13 mouse cellular contexts compared by ENCODE assay signal in the genomic region with DNA sequence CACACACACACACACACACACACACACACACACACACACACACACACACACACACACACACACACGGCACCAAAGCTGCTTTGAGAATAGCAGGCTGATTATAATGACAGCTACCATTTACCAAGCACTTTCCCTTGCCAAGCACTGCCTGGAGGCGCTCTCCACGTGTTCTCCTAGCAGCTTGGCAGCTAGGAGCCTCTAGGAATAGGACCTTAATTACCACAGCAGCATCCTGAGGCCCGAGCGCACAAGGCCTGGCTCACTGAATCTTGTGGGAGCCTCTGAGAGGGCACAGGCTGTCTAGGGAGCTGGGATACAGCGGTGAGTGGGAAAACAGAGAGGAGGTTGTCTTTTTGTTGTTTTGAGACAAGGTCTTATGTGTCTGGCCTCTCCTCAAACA. TPM values are rescaled to one million over a fixed set of nuclear protein-coding genes. Genes with fewer than 3 reads are reported as not detected.
DNase-seq lines count a peak whose midpoint lies in the region; ATAC-seq lines count a peak whose summit lies in the region.
"Had no signal": no experiment of that assay in that cellular context is flagged by ENCODE, and none has a peak within 500 bp of the region (broad histone marks: within the 10 kb centered on the region; RNA-seq: fewer than 3 reads in every experiment).

No protein-coding gene starts in this region.

- ATAC-seq in cerebellum, adult (ENCODE audit: insufficient number of reproducible peaks, low FRiP score, low TSS enrichment), result no peak
- ATAC-seq: intestine, embryonic 15.5 days had no signal

- peak; percentile 66 to 67 for DNase-seq in frontal cortex, adult 2 months (ENCODE audit: extremely low spot score in 1 of 2, low spot score in 1 of 2)
- DNase-seq in frontal cortex, postnatal 25 days (ENCODE audit: low spot score in 2 of 2), result no peak
- DNase-seq in retina, postnatal 1 day, result peak; percentile 59
- no peak for DNase-seq in retina, embryonic 14.5 days (ENCODE audit: low spot score)
- peak; percentile 46 to 54 for DNase-seq in layer of hippocampus, postnatal 10 days (ENCODE audit: low spot score in 2 of 2)
- DNase-seq in MN1 (ENCODE audit: low spot score), result no peak
- no peak for DNase-seq in gastrocnemius, adult 8-10 months (ENCODE audit: low spot score in 2 of 2)

RNA-seq across cellular contexts. Expression of gene AC161166.1, which starts 5.4 kb away (rescaled TPM):
- polyA plus RNA-seq in frontal cortex, adult 2 months (2012; rRNA removed), result not detected in 2 replicates
- total RNA-seq in layer of hippocampus, postnatal 10 days (2021), result not detected
- not detected for total RNA-seq in gastrocnemius, adult 8-10 months (2022)
- total RNA-seq: layer of hippocampus, postnatal 14 days; megakaryocyte, adult 5-6 weeks had no signal
- polyA plus RNA-seq: liver, embryonic 14.5 days had no signal

RNA-seq across cellular contexts. Expression of gene Zfp428, which starts 10.8 kb away (rescaled TPM):
- 82.8 and 84.1 TPM in 2 replicates for polyA plus RNA-seq in frontal cortex, adult 2 months (2012; rRNA removed)
- total RNA-seq in layer of hippocampus, postnatal 10 days (2021), result 10 to 100 TPM; 61.3 to 64.6 TPM
- 1 to 10 TPM; 2.5 to 5.2 (median 4.0) TPM for total RNA-seq in gastrocnemius, adult 8-10 months (2022)

RNA-seq across cellular contexts. Expression of gene Irgq, which starts 12.8 kb away (rescaled TPM):
- 46.3 and 46.7 TPM in 2 replicates for polyA plus RNA-seq in frontal cortex, adult 2 months (2012; rRNA removed)
- total RNA-seq in layer of hippocampus, postnatal 10 days (2021), result 100 to 1,000 TPM in 1 of 2 experiments, 10 to 100 TPM in 1; 98.5 to 101 TPM
- 10 to 100 TPM; 10.9 to 15.8 (median 12.7) TPM for total RNA-seq in gastrocnemius, adult 8-10 months (2022)

RNA-seq across cellular contexts. Expression of gene Pinlyp, which starts 28.3 kb away (rescaled TPM):
- polyA plus RNA-seq in frontal cortex, adult 2 months (2012; rRNA removed), result not detected in 2 replicates
- not detected for total RNA-seq in layer of hippocampus, postnatal 10 days (2021)
- total RNA-seq in gastrocnemius, adult 8-10 months (2022), result not detected
- total RNA-seq: layer of hippocampus, postnatal 14 days; megakaryocyte, adult 5-6 weeks had no signal
- polyA plus RNA-seq: heart, embryonic 11.5 days; intestine, embryonic 15.5 days; liver, embryonic 14.5 days had no signal

RNA-seq across cellular contexts. Expression of gene Xrcc1, which starts 28.4 kb away (rescaled TPM):
- polyA plus RNA-seq in frontal cortex, adult 2 months (2012; rRNA removed), result 48.8 and 49.0 TPM in 2 replicates
- 10 to 100 TPM; 37.8 to 39.7 TPM for total RNA-seq in layer of hippocampus, postnatal 10 days (2021)
- total RNA-seq in gastrocnemius, adult 8-10 months (2022), result 10 to 100 TPM; 16.1 to 22.1 (median 17.3) TPM

Comparison
In these comparisons a context has a peak if more than half of its experiments do, and no peak if none do; other contexts are left out.
1. DNase-seq: peak in frontal cortex, adult 2 months (2 of 2), retina, postnatal 1 day (single experiment) and layer of hippocampus, postnatal 10 days (2 of 2); none in frontal cortex, postnatal 25 days (0 of 2), retina, embryonic 14.5 days (single experiment), MN1 (single experiment) and gastrocnemius, adult 8-10 months (0 of 2).
2. RNA of gene Zfp428, which starts 10.8 kb away (total RNA-seq): 61.3 to 64.6 TPM in layer of hippocampus, postnatal 10 days; 2.5 to 5.2 TPM in gastrocnemius, adult 8-10 months; every median in the first group is over 10 times any median in the second.
3. RNA of gene Irgq, which starts 12.8 kb away (total RNA-seq): 98.5 to 101 TPM in layer of hippocampus, postnatal 10 days; 10.9 to 15.8 TPM in gastrocnemius, adult 8-10 months; every median in the first group is over 4 times any median in the second.